Mouse (Mus musculus) limb, embryonic 14.5 days (tissue): ENCODE data around the gene Trip11. TPM values are rescaled to one million over a fixed set of nuclear protein-coding genes. Genes with fewer than 3 reads are reported as not detected.

Experiments
- ATAC-seq: fragments of 200-750 bp; cut with Nextera tagmentation; 2 replicates; pipeline ENCODE4 v1.8.0; 2017; ENCODE audit warnings: low read depth, moderate number of reproducible peaks, moderate TSS enrichment; ENCODE audit not compliant: low FRiP score
- DNase-seq: peaks from one replicate; pipeline ENCODE4 v3.0.0-alpha.2; 2015; ENCODE audit warnings: low spot score
- H3K27ac ChIP-seq: fragments of 300-500 bp; sonication (generic); replicated peaks from 2 replicates; pipeline ENCODE4 v1.5.1; 2014; ENCODE audit warnings: low read depth, mild to moderate bottlenecking, low read length, moderate library complexity, mixed read lengths
- H3K27me3 ChIP-seq: fragments of 300-500 bp; sonication (generic); 2 replicates; pipeline ENCODE4 v1.6.1; 2014; ENCODE audit warnings: low read length, mixed read lengths; ENCODE audit not compliant: control insufficient read depth, insufficient read depth
- H3K36me3 ChIP-seq: fragments of 300-500 bp; sonication (generic); 2 replicates; pipeline ENCODE4 v1.6.1; 2014; ENCODE audit warnings: mild to moderate bottlenecking, low read length, moderate library complexity, mixed read lengths; ENCODE audit not compliant: control insufficient read depth, insufficient read depth
- H3K4me1 ChIP-seq: fragments of 300-500 bp; sonication (generic); 2 replicates; pipeline ENCODE4 v1.6.1; 2014; ENCODE audit warnings: antibody characterized with exemption, low read length, mixed read lengths; ENCODE audit not compliant: control insufficient read depth, insufficient read depth
- H3K4me2 ChIP-seq: fragments of 300-500 bp; sonication (generic); replicated peaks from 2 replicates; pipeline ENCODE4 v1.6.1; 2014; ENCODE audit warnings: low read depth, mild to moderate bottlenecking, low read length, moderate library complexity; ENCODE audit not compliant: severe bottlenecking
- H3K4me3 ChIP-seq: fragments of 300-500 bp; sonication (generic); replicated peaks from 2 replicates; pipeline ENCODE4 v1.5.1; 2014; ENCODE audit warnings: low read length
- H3K9ac ChIP-seq: fragments of 300-500 bp; sonication (generic); 2 replicates; pipeline ENCODE4 v1.6.1; 2014; ENCODE audit warnings: mild to moderate bottlenecking, low read depth, low read length, moderate library complexity; ENCODE audit not compliant: severe bottlenecking
- H3K9me3 ChIP-seq: fragments of 300-500 bp; sonication (generic); 2 replicates; pipeline ENCODE4 v1.6.1; 2016; ENCODE audit warnings: low read length; ENCODE audit not compliant: control insufficient read depth
- POLR2A ChIP-seq: fragments of 200-500 bp; IDR thresholded peaks from 2 replicates; pipeline ENCODE4 v1.8.0; 2012; ENCODE audit warnings: inconsistent platforms, mild to moderate bottlenecking, moderate library complexity, borderline replicate concordance; ENCODE audit not compliant: insufficient read depth, insufficient read length; ENCODE audit errors: extremely low read depth
- WGBS: fragments of 180-500 bp; shearing (Covaris S2); extraction: QIAGEN DNeasy Blood & Tissue Kit; methylation state at CpG from one replicate; pipeline ENCODE4 v1.1.7; 2014; 5-methylcytosine and 5-hydroxymethylcytosine counted together
- polyA plus RNA-seq, 2 experiments: library from polyadenylated mRNA; depleted of rRNA in 1 of 2; stranded (reverse) in 1 of 2; unstranded in 1 of 2; fragments of >200 nt; fragmentation: Nextera tagmentation in 1 of 2; extraction: Ambion mirVana in 1 of 2; gene quantifications; 2 replicates each; pipeline versions ENCODE4 v1.2.1 to v1.2.3; 2012 to 2014

Trip11 gene
- polyA plus RNA-seq, 2 experiments: 10.5 to 24.4 TPM

GRCm38 (mm10) chr12:101821596-101821995, 91.5 kb downstream of the Trip11 start:
- ATAC-seq: no peak
- H3K27me3 ChIP-seq: no peaks in the 10 kb centered on the region
- H3K36me3 ChIP-seq: no peaks in the 10 kb centered on the region
- TF ChIP-seq POLR2A: no peak
- H3K27ac ChIP-seq: no peak overlapping the region
- DNase-seq: no peak
- WGBS: 28% methylated on average over 3 of the region's 3 CpGs
- no peaks in the 10 kb centered on the region for H3K9me3 ChIP-seq
- H3K4me1 ChIP-seq: peaks cover 21% of the 10 kb centered on the region
- no peak overlapping the region for H3K4me2 ChIP-seq
- no peak overlapping the region for H3K4me3 ChIP-seq
- H3K9ac ChIP-seq: no peak overlapping the region

- Histone ChIP-seq H3K4me1 (peaks cover 26% of the 10 kb centered on the region), H3K9me3 (no peaks in the 10 kb centered on the region), H3K9ac (no peak overlapping the region), H3K36me3 (no peaks in the 10 kb centered on the region), H3K27me3 (no peaks in the 10 kb centered on the region), H3K27ac (no peak overlapping the region), H3K4me2 (peak overlapping the region; percentile 73), H3K4me3 (peak overlapping the region; percentile 57)
- DNase-seq (no peak), ATAC-seq (no peak)
- WGBS: 36% methylated on average over 9 of the region's 9 CpGs
- no peak for TF ChIP-seq POLR2A
Observed at GRCm38 (mm10) chr12:101819570-101819969, 93.5 kb downstream of the Trip11 start.

GRCm38 (mm10) chr12:101818608-101819370, 94.3 kb downstream of the Trip11 start, which contains the start of gene Fbln5:
Fbln5 (minus strand) TSS chr12:101819055.
- TF ChIP-seq POLR2A: no peak
- peak within 1 kb of the TSS; percentile 67 for H3K9ac ChIP-seq
- no peaks in the 10 kb centered on the region for H3K27me3 ChIP-seq
- H3K36me3 ChIP-seq: no peaks in the 10 kb centered on the region
- H3K9me3 ChIP-seq: no peaks in the 10 kb centered on the region
- peaks cover 26% of the 10 kb centered on the region for H3K4me1 ChIP-seq
- under 1% methylated on average over 46 of the region's 46 CpGs for WGBS
- peak within 1 kb of the TSS; percentile 57 for H3K4me3 ChIP-seq
- ATAC-seq: peak; percentile 90
- H3K27ac ChIP-seq: peak within 1 kb of the TSS; percentile 95
- DNase-seq: peak; percentile 88
- peak within 1 kb of the TSS; percentile 73 for H3K4me2 ChIP-seq

- H3K27ac ChIP-seq: peak overlapping the region; percentile 95
- H3K4me2 ChIP-seq: peak overlapping the region; percentile 73
- DNase-seq (peak; percentile 29), ATAC-seq (peak; percentile 20; the same call in 1 of the 2 replicates)
- peak overlapping the region; percentile 57 for H3K4me3 ChIP-seq
- no peaks in the 10 kb centered on the region for H3K9me3 ChIP-seq
- peaks cover 26% of the 10 kb centered on the region for H3K4me1 ChIP-seq
- peak overlapping the region; percentile 67 for H3K9ac ChIP-seq
- no peak for TF ChIP-seq POLR2A
- H3K36me3 ChIP-seq: no peaks in the 10 kb centered on the region
- 9% methylated on average over 11 of the region's 11 CpGs for WGBS
- no peaks in the 10 kb centered on the region for H3K27me3 ChIP-seq
Observed at GRCm38 (mm10) chr12:101818246-101818607, 94.8 kb downstream of the Trip11 start.

- H3K4me2 ChIP-seq: peak overlapping the region; percentile 73
- H3K9me3 ChIP-seq: no peaks in the 10 kb centered on the region
- H3K27me3 ChIP-seq: no peaks in the 10 kb centered on the region
- H3K27ac ChIP-seq: peak overlapping the region; percentile 40; the same call in 1 of the 2 replicates
- no peak overlapping the region for H3K9ac ChIP-seq
- H3K4me3 ChIP-seq: peak overlapping the region; percentile 57
- 52% methylated on average over 5 of the region's 5 CpGs for WGBS
- ATAC-seq (no peak), DNase-seq (peak; percentile 60)
- no peak for TF ChIP-seq POLR2A
- H3K36me3 ChIP-seq: peaks cover 2% of the 10 kb centered on the region; the same call in 1 of the 2 replicates
- peaks cover 26% of the 10 kb centered on the region for H3K4me1 ChIP-seq
Observed at GRCm38 (mm10) chr12:101816810-101817209, 96.3 kb downstream of the Trip11 start.
